Mouse (Mus musculus): ENCODE measurements around the gene Ifit2. TPM values are rescaled to one million over a fixed set of nuclear protein-coding genes. Genes with fewer than 3 reads are reported as not detected.

The Ifit2 gene
- polyA plus RNA-seq (2015; fragmentation: Nextera tagmentation; extraction: Ambion mirVana), result 2.7 and 3.8 TPM in 2 replicates

DNA sequence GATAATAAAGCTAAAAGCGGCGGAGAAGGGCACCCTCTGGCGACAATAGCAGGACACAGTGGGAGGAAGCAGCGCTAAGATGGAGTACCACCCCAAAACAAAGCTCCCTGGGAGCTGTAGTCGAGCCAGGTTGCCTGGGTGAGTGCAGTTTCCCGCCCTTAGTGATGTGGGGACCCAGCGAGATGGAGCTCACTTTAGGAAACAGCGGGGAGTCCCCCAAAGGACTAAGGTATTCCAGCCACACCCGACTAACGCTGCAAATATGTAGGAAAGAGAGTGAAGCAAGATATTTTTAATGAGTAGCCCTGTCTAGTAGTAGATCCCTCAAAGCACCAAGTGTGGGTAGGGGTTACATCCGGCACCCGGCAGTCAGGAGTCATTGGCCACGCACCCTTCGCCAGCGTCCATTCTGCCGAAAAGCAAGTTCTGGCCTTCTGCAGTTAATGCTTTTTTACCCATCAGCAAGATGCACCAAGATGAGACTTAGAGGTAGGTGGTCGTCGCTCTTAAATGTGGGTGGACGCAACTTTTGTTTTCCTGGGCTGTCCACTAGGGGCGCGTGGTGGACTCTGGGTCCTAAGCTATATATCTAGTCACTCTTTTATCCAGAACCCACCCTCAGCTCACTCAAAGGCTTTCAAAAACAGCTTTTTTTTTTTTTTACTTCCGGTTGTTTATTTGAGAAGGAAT, at the start of gene Ifit2:
TSS of gene Ifit2 (plus strand) at position 161 of the 690 bp plus-strand sequence.
- Histone ChIP-seq H3K4me2 (peak within 1 kb of the TSS; percentile 68), H3K36me3 (no peaks in the 10 kb centered on the region), H3K9ac (peak within 1 kb of the TSS; percentile 61), H3K4me3 (peak within 1 kb of the TSS; percentile 51), H3K27me3 (no peaks in the 10 kb centered on the region), H3K27ac (peak within 1 kb of the TSS; percentile 73; the same call in 1 of the 2 replicates), H3K4me1 (replicated peaks) (peaks cover 9% of the 10 kb centered on the region; the same call in 1 of the 2 replicates), H3K9me3 (no peaks in the 10 kb centered on the region)
- peak; percentile 98 for ATAC-seq (ENCODE audit: low FRiP score)
- under 1% methylated on average over 22 of the region's 22 CpGs for WGBS

DNA sequence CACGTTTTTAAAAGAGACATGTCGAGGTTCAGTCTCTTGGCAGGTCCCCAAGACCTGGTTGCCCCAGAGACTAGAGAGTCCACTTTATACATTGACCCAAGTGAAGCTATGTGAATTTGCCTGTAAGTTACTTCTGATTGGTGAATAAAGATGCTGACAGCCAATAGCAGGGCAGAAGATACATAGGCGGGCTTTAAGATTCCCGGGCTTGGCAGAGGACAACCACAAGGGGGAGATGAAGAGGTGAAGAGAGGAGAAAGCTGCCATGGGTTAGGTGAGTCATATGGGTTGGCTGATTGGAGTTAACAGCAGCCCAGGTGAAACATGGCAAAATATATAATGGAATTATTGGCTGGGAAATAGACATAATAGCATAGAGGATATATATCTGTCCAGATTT, 49.7 kb upstream of the Ifit2 start:
- Histone ChIP-seq H3K4me1 (replicated peaks) (0 out of 2 replicates have a peak, but pooled peaks cover 4% of the 10 kb centered on the region), H3K9me3 (no peaks in the 10 kb centered on the region), H3K4me3 (no peak overlapping the region), H3K36me3 (peaks cover 11% of the 10 kb centered on the region), H3K27ac (no peak overlapping the region), H3K27me3 (no peaks in the 10 kb centered on the region), H3K4me2 (no peak overlapping the region), H3K9ac (no peak overlapping the region)
- no peak for ATAC-seq (ENCODE audit: low FRiP score)
- 55% methylated on average over 4 of the region's 4 CpGs for WGBS

DNA sequence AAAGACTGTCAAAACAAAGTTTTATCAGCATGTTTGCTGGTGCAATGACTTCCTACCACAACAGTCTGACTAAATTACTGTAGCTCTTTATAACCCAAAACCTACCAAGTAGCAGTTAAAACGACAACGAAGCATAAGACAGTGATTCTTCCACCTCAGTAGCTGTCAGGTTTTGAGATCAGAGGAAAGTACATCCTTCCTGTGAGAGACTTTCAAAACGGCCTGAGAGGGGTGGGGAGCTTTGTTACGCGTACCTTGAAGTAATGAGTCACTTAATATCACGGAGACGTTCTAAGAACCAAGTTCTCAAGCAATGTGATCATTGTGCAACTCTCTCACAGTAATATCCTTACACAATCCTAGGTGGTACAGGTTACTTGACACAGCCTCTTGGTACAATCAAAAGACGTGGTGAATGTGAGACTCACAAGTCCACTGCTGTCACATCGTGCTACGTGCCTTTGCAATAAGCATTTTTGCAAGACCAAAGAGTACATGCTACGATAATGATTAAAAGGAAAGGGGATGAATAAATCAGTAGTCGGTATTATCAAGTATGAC, 45.3 kb upstream of the Ifit2 start:
- H3K9ac ChIP-seq, result no peak overlapping the region
- H3K4me3 ChIP-seq, result no peak overlapping the region
- H3K9me3 ChIP-seq, result no peaks in the 10 kb centered on the region
- no peaks in the 10 kb centered on the region for H3K4me1 ChIP-seq (replicated peaks)
- no peaks in the 10 kb centered on the region for H3K27me3 ChIP-seq
- peaks cover 30% of the 10 kb centered on the region for H3K36me3 ChIP-seq
- H3K27ac ChIP-seq, result no peak overlapping the region
- ATAC-seq (ENCODE audit: low FRiP score), result no peak
- 91% methylated on average over 12 of the region's 12 CpGs for WGBS
- no peak overlapping the region for H3K4me2 ChIP-seq

GRCm38 (mm10) chr19:34510717-34511116, 39.8 kb upstream of the Ifit2 start:
- H3K4me3 ChIP-seq, result no peak overlapping the region
- no peak for ATAC-seq (ENCODE audit: low FRiP score)
- H3K9ac ChIP-seq, result no peak overlapping the region
- no peaks in the 10 kb centered on the region for H3K4me1 ChIP-seq (replicated peaks)
- no peaks in the 10 kb centered on the region for H3K27me3 ChIP-seq
- H3K36me3 ChIP-seq, result peaks cover 33% of the 10 kb centered on the region
- H3K4me2 ChIP-seq, result no peak overlapping the region
- H3K9me3 ChIP-seq, result no peaks in the 10 kb centered on the region
- whole genome bisulfite sequencing, result 93% methylated on average over 5 of the region's 5 CpGs
- no peak overlapping the region for H3K27ac ChIP-seq

- Histone ChIP-seq H3K9me3 (no peaks in the 10 kb centered on the region), H3K4me2 (no peak overlapping the region), H3K27me3 (no peaks in the 10 kb centered on the region), H3K27ac (no peak overlapping the region), H3K4me1 (replicated peaks) (no peaks in the 10 kb centered on the region), H3K4me3 (no peak overlapping the region), H3K36me3 (peaks cover 25% of the 10 kb centered on the region), H3K9ac (no peak overlapping the region)
- WGBS, result 58% methylated on average over 8 of the region's 8 CpGs
- ATAC-seq (ENCODE audit: low FRiP score), result no peak
Measured at GRCm38 (mm10) chr19:34511528-34511927, 39.0 kb upstream of the Ifit2 start.

DNA sequence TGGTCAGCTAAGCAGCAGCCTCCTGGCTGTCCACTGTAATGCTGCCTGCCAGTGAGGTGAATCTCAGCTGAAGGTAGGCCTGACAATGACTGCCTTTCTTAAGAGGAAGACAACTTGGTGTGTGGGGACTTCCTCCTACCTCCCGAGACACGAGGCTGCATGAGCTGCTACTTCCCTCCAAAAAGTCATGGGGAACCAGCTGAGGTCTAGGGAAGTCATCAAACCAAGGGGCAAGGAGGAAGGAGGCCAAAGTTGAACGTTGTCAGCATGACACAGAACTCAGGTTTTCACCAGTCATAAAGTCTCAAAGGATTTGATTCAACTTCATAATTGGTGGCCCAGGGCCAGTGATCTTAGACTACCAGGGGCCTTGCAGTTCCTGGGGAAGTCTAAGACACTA, 34.8 kb upstream of the Ifit2 start:
- no peak overlapping the region for H3K4me2 ChIP-seq
- no peaks in the 10 kb centered on the region for H3K9me3 ChIP-seq
- no peak for ATAC-seq (ENCODE audit: low FRiP score)
- no peaks in the 10 kb centered on the region for H3K4me1 ChIP-seq (replicated peaks)
- no peak overlapping the region for H3K9ac ChIP-seq
- H3K27ac ChIP-seq, result no peak overlapping the region
- H3K4me3 ChIP-seq, result no peak overlapping the region
- 84% methylated on average over 3 of the region's 3 CpGs for WGBS
- 0 out of 2 replicates have a peak, but pooled peaks cover 18% of the 10 kb centered on the region for H3K36me3 ChIP-seq
- H3K27me3 ChIP-seq, result no peaks in the 10 kb centered on the region

DNA sequence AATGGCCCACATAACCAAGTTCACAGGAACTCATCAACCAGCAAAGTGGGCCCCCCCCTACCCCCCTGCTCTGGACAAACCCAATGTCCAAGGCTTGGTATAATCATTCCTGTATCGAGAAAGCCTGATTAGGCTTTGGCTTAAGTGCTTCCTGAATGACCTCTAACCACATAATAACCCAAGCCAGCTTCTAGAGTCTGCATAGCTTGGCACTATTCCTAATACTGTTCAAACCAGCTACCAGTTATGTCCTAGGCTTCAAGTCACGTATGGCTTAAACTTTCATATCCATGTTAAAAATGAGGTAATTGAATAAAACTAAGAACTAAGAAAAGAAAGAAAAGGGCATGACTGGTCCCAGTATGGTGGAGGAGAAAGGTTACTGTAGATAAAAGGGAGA, 34.1 kb upstream of the Ifit2 start:
- H3K27ac ChIP-seq, result no peak overlapping the region
- H3K4me2 ChIP-seq, result no peak overlapping the region
- peaks cover 23% of the 10 kb centered on the region; the same call in 1 of the 2 replicates for H3K36me3 ChIP-seq
- no peak overlapping the region for H3K4me3 ChIP-seq
- H3K9ac ChIP-seq, result no peak overlapping the region
- no peak for ATAC-seq (ENCODE audit: low FRiP score)
- H3K27me3 ChIP-seq, result no peaks in the 10 kb centered on the region
- whole genome bisulfite sequencing, result 94% methylated on average over 2 of the region's 2 CpGs
- H3K9me3 ChIP-seq, result no peaks in the 10 kb centered on the region
- no peaks in the 10 kb centered on the region for H3K4me1 ChIP-seq (replicated peaks)

- no peak for ATAC-seq (ENCODE audit: low FRiP score)
- WGBS, result 90% methylated on average over 3 of the region's 3 CpGs
Measured at GRCm38 (mm10) chr19:34517197-34517596, 33.3 kb upstream of the Ifit2 start.

DNA sequence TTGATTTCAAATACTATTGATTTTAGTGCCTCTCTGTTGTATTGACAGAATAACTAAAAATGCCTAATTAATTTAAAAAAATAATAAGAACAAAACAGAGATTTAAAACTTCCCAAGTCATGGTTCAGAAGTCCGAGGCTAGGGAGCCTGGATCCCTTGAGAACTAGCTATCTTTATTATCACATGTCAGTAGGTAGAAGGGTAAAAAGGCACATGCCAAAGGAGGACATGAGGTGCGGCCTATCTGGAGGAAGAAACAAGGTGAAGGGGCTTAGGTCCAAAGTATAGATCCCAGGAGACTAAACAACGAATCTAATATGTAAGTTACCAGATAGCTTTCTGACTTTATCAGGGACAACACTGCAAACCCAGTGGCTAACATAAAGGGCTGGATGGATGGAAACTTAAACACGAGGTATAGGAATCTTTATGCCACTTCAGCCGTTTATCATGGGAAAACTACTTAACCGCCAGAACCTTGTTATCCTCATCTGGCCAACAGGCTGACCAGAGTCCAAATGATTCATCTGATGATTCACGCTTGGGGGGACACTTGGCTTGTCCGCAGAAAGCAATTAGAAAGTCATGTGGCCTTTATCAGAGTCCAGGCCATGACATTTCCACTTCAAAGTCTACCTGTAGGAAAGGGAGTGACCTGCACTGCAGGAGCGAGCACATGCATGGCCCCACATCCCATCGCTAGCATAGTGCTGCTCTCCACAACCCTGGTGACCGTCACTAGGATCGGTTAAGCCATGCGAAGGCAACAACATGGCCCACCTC, 32.5 kb upstream of the Ifit2 start:
- no peak for ATAC-seq (ENCODE audit: low FRiP score)
- Histone ChIP-seq H3K27ac (no peak overlapping the region), H3K36me3 (peaks cover 23% of the 10 kb centered on the region; the same call in 1 of the 2 replicates), H3K27me3 (no peaks in the 10 kb centered on the region), H3K9ac (no peak overlapping the region), H3K4me3 (no peak overlapping the region), H3K4me1 (replicated peaks) (no peaks in the 10 kb centered on the region), H3K4me2 (no peak overlapping the region), H3K9me3 (no peaks in the 10 kb centered on the region)
- WGBS, result 93% methylated on average over 13 of the region's 13 CpGs

More at GRCm38 (mm10) chr19:34517197-34517596, 33.3 kb upstream of the Ifit2 start:
- no peak overlapping the region for H3K4me2 ChIP-seq
- no peaks in the 10 kb centered on the region for H3K4me1 ChIP-seq (replicated peaks)
- H3K4me3 ChIP-seq, result no peak overlapping the region
- H3K27ac ChIP-seq, result no peak overlapping the region
- H3K36me3 ChIP-seq, result peaks cover 23% of the 10 kb centered on the region; the same call in 1 of the 2 replicates
- H3K9me3 ChIP-seq, result no peaks in the 10 kb centered on the region
- no peaks in the 10 kb centered on the region for H3K27me3 ChIP-seq
- no peak overlapping the region for H3K9ac ChIP-seq

DNA sequence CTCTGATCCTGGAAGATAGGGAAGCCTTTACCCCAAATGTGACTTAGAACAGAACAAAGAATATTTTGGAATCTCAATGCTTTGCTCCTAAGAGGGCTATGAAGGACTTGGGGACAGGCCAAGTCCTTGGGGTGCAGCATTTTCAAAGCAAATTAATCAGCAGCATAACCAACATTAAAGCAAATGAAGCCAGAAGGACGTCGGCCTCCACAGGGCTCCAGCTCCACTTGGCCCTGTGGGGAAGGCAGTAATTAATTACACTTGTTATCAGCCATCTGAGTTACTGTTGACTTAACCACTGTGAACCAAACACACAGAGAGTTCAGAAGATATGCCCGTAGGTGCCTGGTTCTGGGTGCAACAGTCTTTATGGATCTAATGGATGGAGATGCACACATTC, 31.7 kb upstream of the Ifit2 start:
- H3K27me3 ChIP-seq, result no peaks in the 10 kb centered on the region
- WGBS, result 62% methylated on average over 3 of the region's 3 CpGs
- ATAC-seq (ENCODE audit: low FRiP score), result no peak

DNA sequence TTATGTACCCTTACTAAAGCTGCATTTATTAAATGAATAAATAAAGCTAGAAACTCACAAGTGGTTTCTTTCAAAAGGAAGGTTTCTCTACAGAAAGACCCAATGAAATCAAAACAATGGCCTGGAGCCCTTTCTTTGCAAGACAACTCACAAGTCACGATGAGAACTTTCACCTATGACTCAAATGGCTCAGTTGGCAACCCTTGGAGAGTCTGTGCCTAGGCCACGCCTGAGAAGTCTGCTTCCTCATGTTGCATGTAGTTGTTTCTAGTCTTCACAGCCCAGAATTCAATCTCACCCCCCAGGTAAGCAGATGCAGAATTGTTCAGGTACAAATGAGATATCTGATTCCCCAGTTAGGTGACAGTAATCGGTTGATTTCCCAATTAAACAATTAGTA, 30.8 kb upstream of the Ifit2 start:
- 90% methylated on average over 3 of the region's 3 CpGs for WGBS
- H3K4me1 ChIP-seq (replicated peaks), result no peaks in the 10 kb centered on the region

More for the DNA sequence above, 31.7 kb upstream of the Ifit2 start:
- no peak overlapping the region for H3K9ac ChIP-seq
- no peak overlapping the region for H3K27ac ChIP-seq
- no peak overlapping the region for H3K4me3 ChIP-seq
- no peak overlapping the region for H3K4me2 ChIP-seq
- H3K4me1 ChIP-seq (replicated peaks), result no peaks in the 10 kb centered on the region
- H3K36me3 ChIP-seq, result peaks cover 23% of the 10 kb centered on the region; the same call in 1 of the 2 replicates
- H3K9me3 ChIP-seq, result no peaks in the 10 kb centered on the region

DNA sequence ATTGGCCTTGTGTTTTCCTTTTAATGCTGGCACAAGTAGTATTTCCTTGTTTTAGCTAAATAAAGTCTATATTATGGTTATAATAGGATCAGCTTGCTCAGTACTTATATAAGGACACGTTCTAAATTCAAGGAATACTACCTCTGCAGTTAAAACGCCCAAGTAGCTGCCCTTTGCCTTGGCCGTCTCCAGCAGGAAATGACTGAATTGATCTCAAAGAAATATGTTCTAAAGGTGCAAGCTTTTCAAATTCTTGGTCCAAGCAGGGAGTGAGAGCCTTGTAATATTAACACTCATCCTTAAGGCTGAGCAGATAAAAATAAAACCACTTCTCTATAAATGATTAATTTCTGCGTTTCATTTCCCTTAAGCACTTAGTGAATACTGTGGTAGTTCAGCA, 30.4 kb upstream of the Ifit2 start:
- no peak overlapping the region for H3K9ac ChIP-seq
- peaks cover 15% of the 10 kb centered on the region; the same call in 1 of the 2 replicates for H3K36me3 ChIP-seq
- WGBS, result 88% methylated on average over 4 of the region's 4 CpGs
- no peaks in the 10 kb centered on the region for H3K4me1 ChIP-seq (replicated peaks)
- H3K4me2 ChIP-seq, result no peak overlapping the region
- no peak overlapping the region for H3K4me3 ChIP-seq
- ATAC-seq (ENCODE audit: low FRiP score), result no peak
- H3K27ac ChIP-seq, result no peak overlapping the region
- no peaks in the 10 kb centered on the region for H3K27me3 ChIP-seq
- no peaks in the 10 kb centered on the region for H3K9me3 ChIP-seq

More for the DNA sequence above, 30.8 kb upstream of the Ifit2 start:
- no peak for ATAC-seq (ENCODE audit: low FRiP score)
- Histone ChIP-seq H3K27me3 (no peaks in the 10 kb centered on the region), H3K9me3 (no peaks in the 10 kb centered on the region), H3K36me3 (peaks cover 15% of the 10 kb centered on the region; the same call in 1 of the 2 replicates), H3K4me3 (no peak overlapping the region), H3K27ac (no peak overlapping the region), H3K9ac (no peak overlapping the region), H3K4me2 (no peak overlapping the region)
